Mouse (Mus musculus) brain, embryonic 14.5 days (tissue): ENCODE data around the gene Zscan2. TPM values are rescaled to one million over a fixed set of nuclear protein-coding genes. Genes with fewer than 3 reads are reported as not detected.
A peak's percentile ranks its signal among the peaks of the same experiment; 100 is the strongest.

ENCODE experiments used
- DNase-seq: peaks from one replicate; pipeline ENCODE4 v3.0.0-alpha.2; 2011; ENCODE audit warnings: low read depth
- CTCF ChIP-seq: fragments of 200-500 bp; IDR thresholded peaks from 2 replicates; pipeline ENCODE4 v1.5.1; 2012; ENCODE audit warnings: inconsistent platforms, mild to moderate bottlenecking, moderate library complexity, borderline replicate concordance; ENCODE audit not compliant: insufficient read depth, insufficient read length; ENCODE audit errors: extremely low read depth
- POLR2A ChIP-seq: fragments of 200-500 bp; IDR thresholded peaks from 2 replicates; pipeline ENCODE4 v1.6.1; 2012; ENCODE audit warnings: mild to moderate bottlenecking, inconsistent platforms, borderline replicate concordance; ENCODE audit not compliant: poor library complexity, insufficient read depth, insufficient read length, severe bottlenecking; ENCODE audit errors: extremely low read depth
- polyA plus RNA-seq: library from polyadenylated mRNA; depleted of rRNA; stranded (reverse); fragments of >200 nt; gene quantifications from 2 replicates; pipeline ENCODE4 v1.2.3, GENCODE M21; 2012

The Zscan2 gene
- polyA plus RNA-seq, 1 experiment: 37.1 TPM

GRCm38 (mm10) chr7:80845621-80846279, 15.0 kb upstream of the Zscan2 start:
- TF ChIP-seq CTCF (no peak), POLR2A (no peak)

GRCm38 (mm10) chr7:80846280-80846678, 14.4 kb upstream of the Zscan2 start:
- TF ChIP-seq CTCF (no peak), POLR2A (no peak)
- DNase-seq: no peak

More at GRCm38 (mm10) chr7:80845621-80846279, 15.0 kb upstream of the Zscan2 start:
- DNase-seq: no peak

- DNase-seq: no peak
- TF ChIP-seq POLR2A (no peak), CTCF (no peak)
Measured at GRCm38 (mm10) chr7:80846709-80847108, 14.0 kb upstream of the Zscan2 start.

- TF ChIP-seq POLR2A (no peak), CTCF (no peak)
- no peak for DNase-seq
Measured at GRCm38 (mm10) chr7:80849267-80849666, 11.5 kb upstream of the Zscan2 start.

GRCm38 (mm10) chr7:80849710-80850109, 11.0 kb upstream of the Zscan2 start:
- peak; percentile 87 for DNase-seq
- TF ChIP-seq POLR2A (no peak), CTCF (peak; percentile 86; the same call in 1 of the 2 replicates)

GRCm38 (mm10) chr7:80850520-80850919, 10.2 kb upstream of the Zscan2 start:
- TF ChIP-seq CTCF (no peak), POLR2A (no peak)
- no peak for DNase-seq

- TF ChIP-seq POLR2A: no peak
- DNase-seq: no peak
Measured at GRCm38 (mm10) chr7:80853218-80853617, 7.5 kb upstream of the Zscan2 start.

GRCm38 (mm10) chr7:80855316-80855715, 5.4 kb upstream of the Zscan2 start:
- TF ChIP-seq POLR2A (no peak), CTCF (no peak)
- no peak for DNase-seq

- DNase-seq: peak; percentile 82
- TF ChIP-seq POLR2A (no peak), CTCF (peak; percentile 78)
Measured at GRCm38 (mm10) chr7:80857181-80857580, 3.5 kb upstream of the Zscan2 start.

- TF ChIP-seq CTCF: no peak
- TF ChIP-seq POLR2A: peak; percentile 10; the same call in 1 of the 2 replicates
- DNase-seq: peak; percentile 93
Measured at GRCm38 (mm10) chr7:80860227-80860626, 493 bp upstream of the Zscan2 start.

GRCm38 (mm10) chr7:80862475-80862874, 1.8 kb downstream of the Zscan2 start:
- DNase-seq: no peak
- TF ChIP-seq CTCF (no peak), POLR2A (no peak)

GRCm38 (mm10) chr7:80863520-80863919, 2.8 kb downstream of the Zscan2 start:
- TF ChIP-seq CTCF: no peak
- TF ChIP-seq POLR2A: no peak
- DNase-seq: no peak
